Mouse (Mus musculus): ENCODE data around the gene Adarb2. TPM values are rescaled to one million over a fixed set of nuclear protein-coding genes. Genes with fewer than 3 reads are reported as not detected.

The Adarb2 gene
- polyA plus RNA-seq, 1 experiment, result 8.3 TPM

GRCm38 (mm10) chr13:8567111-8568026 is 364.7 kb downstream of the Adarb2 start:
- no peak for TF ChIP-seq POLR2A (IDR thresholded peaks at IDR 0.05; ENCODE audit: extremely low read depth, insufficient read depth, low read length)
- no peak overlapping the region for H3K27ac ChIP-seq (ENCODE audit: insufficient read depth, low read length)
- no peak overlapping the region for H3K4me3 ChIP-seq (ENCODE audit: insufficient read depth, low read length)
- H3K4me1 ChIP-seq (ENCODE audit: control insufficient read depth, insufficient read depth, low read length), result no peaks in the 10 kb centered on the region

- Histone ChIP-seq H3K4me1 (ENCODE audit: control insufficient read depth, insufficient read depth, low read length) (no peaks in the 10 kb centered on the region), H3K27ac (ENCODE audit: insufficient read depth, low read length) (no peak overlapping the region), H3K4me3 (ENCODE audit: insufficient read depth, low read length) (no peak overlapping the region)
- TF ChIP-seq CTCF (IDR thresholded peaks at IDR 0.05; ENCODE audit: extremely low read depth, insufficient read depth, low read length), result no peak
- no peak for TF ChIP-seq POLR2A (IDR thresholded peaks at IDR 0.05; ENCODE audit: extremely low read depth, insufficient read depth, low read length)
These were observed 367.6 kb downstream of the Adarb2 start for GRCm38 (mm10) chr13:8570269-8570668.

DNA sequence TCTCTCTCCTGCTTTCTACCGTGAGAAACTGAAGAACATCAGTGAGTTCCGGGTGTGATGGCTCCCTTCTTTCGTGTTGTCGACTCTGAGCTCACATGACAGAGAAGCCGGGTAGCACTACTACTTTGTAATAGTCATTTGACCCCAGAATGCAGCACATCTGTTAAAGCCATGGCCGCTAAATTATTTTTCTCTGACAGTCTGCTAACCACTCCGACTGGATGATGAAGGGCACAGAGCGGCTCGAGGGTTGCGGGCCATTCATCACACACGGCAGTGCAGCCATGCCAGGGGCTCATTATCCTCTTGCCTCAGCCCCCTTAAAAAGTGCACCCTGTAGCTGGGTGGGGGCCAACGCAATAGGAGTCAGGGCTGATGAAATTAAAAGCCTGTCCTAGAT is 371.2 kb downstream of the Adarb2 start:
- no peaks in the 10 kb centered on the region for H3K4me1 ChIP-seq (ENCODE audit: control insufficient read depth, insufficient read depth, low read length)
- no peak for TF ChIP-seq CTCF (IDR thresholded peaks at IDR 0.05; ENCODE audit: extremely low read depth, insufficient read depth, low read length)
- no peak for TF ChIP-seq POLR2A (IDR thresholded peaks at IDR 0.05; ENCODE audit: extremely low read depth, insufficient read depth, low read length)
- no peak overlapping the region for H3K4me3 ChIP-seq (ENCODE audit: insufficient read depth, low read length)
- no peak overlapping the region for H3K27ac ChIP-seq (ENCODE audit: insufficient read depth, low read length)

- TF ChIP-seq POLR2A (IDR thresholded peaks at IDR 0.05; ENCODE audit: extremely low read depth, insufficient read depth, low read length) (no peak), CTCF (IDR thresholded peaks at IDR 0.05; ENCODE audit: extremely low read depth, insufficient read depth, low read length) (no peak)
- Histone ChIP-seq H3K27ac (ENCODE audit: insufficient read depth, low read length) (no peak overlapping the region), H3K4me3 (ENCODE audit: insufficient read depth, low read length) (no peak overlapping the region), H3K4me1 (ENCODE audit: control insufficient read depth, insufficient read depth, low read length) (no peaks in the 10 kb centered on the region)
These were observed 381.8 kb downstream of the Adarb2 start for GRCm38 (mm10) chr13:8584257-8585005.

DNA sequence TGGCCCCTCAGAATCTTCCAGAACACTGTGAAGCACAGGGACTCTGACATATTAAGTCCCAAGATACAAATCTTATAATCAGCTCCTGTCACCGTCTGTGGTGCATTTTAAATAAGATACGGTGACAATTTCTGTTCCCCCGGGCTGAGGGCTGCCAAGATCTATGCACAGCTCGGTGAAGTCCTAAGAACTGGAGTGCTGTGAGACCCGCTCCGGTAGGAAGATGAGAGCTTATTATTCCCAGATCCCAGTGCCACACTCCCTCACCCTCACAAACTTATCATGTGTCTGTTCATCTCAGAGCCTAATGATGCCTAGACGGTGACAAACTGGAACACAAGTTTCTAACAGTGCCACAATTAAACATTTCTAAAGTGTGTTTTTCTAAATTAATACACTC is 384.8 kb downstream of the Adarb2 start:
- no peak overlapping the region for H3K4me3 ChIP-seq (ENCODE audit: insufficient read depth, low read length)
- H3K4me1 ChIP-seq (ENCODE audit: control insufficient read depth, insufficient read depth, low read length), result no peaks in the 10 kb centered on the region
- no peak overlapping the region for H3K27ac ChIP-seq (ENCODE audit: insufficient read depth, low read length)
- no peak for TF ChIP-seq CTCF (IDR thresholded peaks at IDR 0.05; ENCODE audit: extremely low read depth, insufficient read depth, low read length)
- no peak for TF ChIP-seq POLR2A (IDR thresholded peaks at IDR 0.05; ENCODE audit: extremely low read depth, insufficient read depth, low read length)

DNA sequence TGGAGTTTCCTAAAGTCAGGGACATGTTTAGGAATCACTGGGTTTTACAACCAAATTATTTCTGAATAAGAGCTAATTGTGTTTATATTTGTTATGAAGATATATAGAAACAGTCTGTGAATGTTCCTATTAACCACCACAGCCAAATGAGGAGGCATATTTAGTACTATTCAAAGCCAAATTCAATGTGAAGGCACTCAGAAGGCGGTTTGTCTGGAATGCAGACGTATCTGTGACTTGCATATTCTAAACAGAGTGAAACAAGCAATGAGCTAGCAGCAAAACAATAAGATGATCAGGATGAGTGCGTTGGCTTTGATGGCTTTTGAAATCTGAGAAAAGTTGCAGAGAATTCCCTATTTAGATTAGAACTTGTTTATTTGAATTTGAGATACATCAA is 387.8 kb downstream of the Adarb2 start:
- H3K27ac ChIP-seq (ENCODE audit: insufficient read depth, low read length), result no peak overlapping the region
- TF ChIP-seq CTCF (IDR thresholded peaks at IDR 0.05; ENCODE audit: extremely low read depth, insufficient read depth, low read length) (no peak), POLR2A (IDR thresholded peaks at IDR 0.05; ENCODE audit: extremely low read depth, insufficient read depth, low read length) (no peak)
- H3K4me1 ChIP-seq (ENCODE audit: control insufficient read depth, insufficient read depth, low read length), result no peaks in the 10 kb centered on the region
- H3K4me3 ChIP-seq (ENCODE audit: insufficient read depth, low read length), result no peak overlapping the region

DNA sequence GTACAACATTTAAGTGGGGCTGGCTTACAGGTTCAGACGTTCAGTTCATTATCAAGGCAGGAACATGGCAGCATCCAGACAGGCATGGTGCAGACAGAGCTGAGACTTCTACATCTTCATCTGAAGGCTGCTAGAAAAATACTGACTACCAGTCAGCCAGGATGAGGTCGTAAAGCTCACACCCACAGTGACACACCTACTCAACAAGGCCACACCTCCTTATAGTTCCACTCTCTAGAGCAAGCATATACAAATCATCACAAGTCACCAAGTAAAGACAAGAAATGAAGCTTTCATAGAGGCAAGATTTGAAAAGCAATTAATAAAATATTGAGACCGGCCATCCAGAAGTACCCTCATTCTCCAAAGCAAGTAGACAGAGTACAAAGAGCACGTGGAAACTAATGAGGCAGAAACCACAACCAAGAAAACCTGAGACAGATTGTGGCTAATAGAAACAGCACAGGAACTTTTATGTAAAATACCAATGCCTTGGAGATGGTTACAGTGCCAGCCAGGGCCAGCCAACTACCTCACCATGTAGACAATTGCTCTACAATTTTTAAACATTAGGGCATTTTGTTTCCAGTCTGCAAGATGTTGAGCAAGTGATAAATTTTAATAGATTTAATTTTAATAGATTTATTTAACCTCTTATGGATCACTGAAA is 394.4 kb downstream of the Adarb2 start:
- H3K4me3 ChIP-seq (ENCODE audit: insufficient read depth, low read length), result no peak overlapping the region
- no peak overlapping the region for H3K27ac ChIP-seq (ENCODE audit: insufficient read depth, low read length)
- TF ChIP-seq POLR2A (IDR thresholded peaks at IDR 0.05; ENCODE audit: extremely low read depth, insufficient read depth, low read length) (no peak), CTCF (IDR thresholded peaks at IDR 0.05; ENCODE audit: extremely low read depth, insufficient read depth, low read length) (no peak)
- no peaks in the 10 kb centered on the region for H3K4me1 ChIP-seq (ENCODE audit: control insufficient read depth, insufficient read depth, low read length)

DNA sequence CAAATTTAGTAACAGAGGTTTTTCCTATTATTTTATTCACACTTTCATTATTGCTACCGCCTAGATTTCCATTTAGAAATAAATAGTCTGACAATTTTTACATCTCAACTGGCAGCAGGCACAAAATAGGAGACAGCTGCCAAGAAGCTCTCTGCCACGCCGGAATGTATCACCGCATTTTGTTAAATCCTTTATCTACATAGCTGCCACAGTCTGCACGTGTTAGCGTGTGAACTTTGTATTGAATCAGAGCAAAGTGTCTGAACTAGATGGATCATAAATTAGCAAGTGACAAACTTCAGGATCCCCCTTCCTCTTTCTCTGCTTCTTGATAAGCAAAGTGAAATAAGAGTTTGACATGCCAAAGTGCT is 395.0 kb downstream of the Adarb2 start:
- H3K4me3 ChIP-seq (ENCODE audit: insufficient read depth, low read length), result no peak overlapping the region
- no peak overlapping the region for H3K27ac ChIP-seq (ENCODE audit: insufficient read depth, low read length)
- H3K4me1 ChIP-seq (ENCODE audit: control insufficient read depth, insufficient read depth, low read length), result no peaks in the 10 kb centered on the region
- TF ChIP-seq POLR2A (IDR thresholded peaks at IDR 0.05; ENCODE audit: extremely low read depth, insufficient read depth, low read length) (no peak), CTCF (IDR thresholded peaks at IDR 0.05; ENCODE audit: extremely low read depth, insufficient read depth, low read length) (no peak)

DNA sequence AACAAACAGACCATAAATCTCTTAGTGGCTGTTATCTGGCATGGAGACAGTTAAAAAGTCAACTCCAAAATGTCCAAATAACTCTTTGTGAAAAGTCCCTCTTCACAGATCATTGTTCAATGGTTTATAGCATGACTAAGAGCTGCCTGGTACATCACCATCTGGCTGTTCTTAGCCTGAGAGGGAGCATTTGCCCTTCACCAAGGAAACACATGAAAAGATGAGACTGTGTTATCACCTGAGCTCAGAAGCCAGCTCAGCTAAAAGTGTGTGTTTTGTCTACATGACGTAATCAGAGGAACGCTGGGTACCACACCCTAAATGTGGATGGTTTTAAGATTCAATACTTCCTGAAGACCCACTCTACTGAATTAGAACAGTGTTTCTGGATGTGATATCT is 403.0 kb downstream of the Adarb2 start:
- H3K4me3 ChIP-seq (ENCODE audit: insufficient read depth, low read length), result no peak overlapping the region
- TF ChIP-seq CTCF (IDR thresholded peaks at IDR 0.05; ENCODE audit: extremely low read depth, insufficient read depth, low read length) (no peak), POLR2A (IDR thresholded peaks at IDR 0.05; ENCODE audit: extremely low read depth, insufficient read depth, low read length) (no peak)
- H3K27ac ChIP-seq (ENCODE audit: insufficient read depth, low read length), result no peak overlapping the region
- no peaks in the 10 kb centered on the region for H3K4me1 ChIP-seq (ENCODE audit: control insufficient read depth, insufficient read depth, low read length)
